Mouse (Mus musculus) myocyte (in vitro differentiated cells): ENCODE results near the gene Dydc1. TPM values are rescaled to one million over a fixed set of nuclear protein-coding genes. Genes with fewer than 3 reads are reported as not detected.

Source experiments
- H3K27me3 ChIP-seq: one replicate; pipeline ENCODE4 v1.6.1; 2011; ENCODE audit not compliant: control insufficient read depth, insufficient read depth, insufficient read length
- H3K36me3 ChIP-seq: one replicate; pipeline ENCODE4 v1.6.1; 2011; ENCODE audit not compliant: control insufficient read depth, insufficient read depth
- H3K4me2 ChIP-seq: one replicate; pipeline ENCODE4 v1.6.1; 2011; ENCODE audit warnings: low read depth, control low read depth
- H3K4me3 ChIP-seq: one replicate; pipeline ENCODE4 v1.5.1; 2011; ENCODE audit warnings: mild to moderate bottlenecking, control low read depth, moderate library complexity
- H3K79me2 ChIP-seq: one replicate; pipeline ENCODE4 v1.6.1; 2011; ENCODE audit not compliant: control insufficient read depth, insufficient read depth
- H3ac ChIP-seq: one replicate; pipeline ENCODE4 v1.6.1; 2011; ENCODE audit not compliant: control insufficient read depth, insufficient read length
- CEBPB ChIP-seq: IDR thresholded peaks from 2 replicates; pipeline ENCODE4 v1.6.1; 2011; ENCODE audit warnings: mild to moderate bottlenecking, moderate library complexity; ENCODE audit not compliant: poor library complexity, insufficient read depth, severe bottlenecking
- E2F4 ChIP-seq: IDR thresholded peaks from one replicate; pipeline ENCODE4 v1.6.1; 2011; ENCODE audit warnings: mild to moderate bottlenecking, control low read depth, moderate library complexity; ENCODE audit not compliant: insufficient read depth
- MAX ChIP-seq: IDR thresholded peaks from one replicate; pipeline ENCODE4 v1.6.1; 2011; ENCODE audit warnings: low read depth, mild to moderate bottlenecking, control low read depth
- MYOD1 ChIP-seq, 3 experiments: IDR thresholded peaks; one replicate each; pipeline ENCODE4 v1.6.1; 2011; ENCODE audit warnings: control low read depth in 2 of 3, low read depth in 2 of 3, mild to moderate bottlenecking in 2 of 3, moderate library complexity in 1 of 3; ENCODE audit not compliant: insufficient read length in 2 of 3, control insufficient read depth in 1 of 3
- MYOG ChIP-seq, 3 experiments: IDR thresholded peaks; one replicate each; pipeline ENCODE4 v1.6.1; 2011; ENCODE audit warnings: control low read depth in 2 of 3, low read depth in 2 of 3, mild to moderate bottlenecking in 2 of 3; ENCODE audit not compliant: insufficient read length in 2 of 3, control insufficient read depth in 1 of 3, insufficient read depth in 1 of 3
- POLR2A ChIP-seq: IDR thresholded peaks from one replicate; pipeline ENCODE4 v1.6.1; 2011; ENCODE audit warnings: low read depth, mild to moderate bottlenecking, control low read depth, moderate library complexity; ENCODE audit not compliant: insufficient read length
- POLR2AphosphoS2 ChIP-seq: IDR thresholded peaks from one replicate; pipeline ENCODE4 v1.6.1; 2011; ENCODE audit warnings: low read depth, control low read depth; ENCODE audit not compliant: insufficient read length
- REST ChIP-seq: IDR thresholded peaks from one replicate; pipeline ENCODE4 v1.6.1; 2011; ENCODE audit warnings: mild to moderate bottlenecking, control low read depth, moderate library complexity; ENCODE audit not compliant: insufficient read depth, insufficient read length
- SRF ChIP-seq: IDR thresholded peaks from one replicate; pipeline ENCODE4 v1.6.1; 2011; ENCODE audit warnings: low read depth; ENCODE audit not compliant: control insufficient read depth, insufficient read length
- TCF12 ChIP-seq: IDR thresholded peaks from one replicate; pipeline ENCODE4 v1.6.1; 2011; ENCODE audit warnings: mild to moderate bottlenecking, control low read depth; ENCODE audit not compliant: poor library complexity, insufficient read depth, severe bottlenecking
- TCF3 ChIP-seq: IDR thresholded peaks from one replicate; pipeline ENCODE4 v1.6.1; 2011; ENCODE audit warnings: low read depth, control low read depth; ENCODE audit not compliant: insufficient read length
- USF1 ChIP-seq: IDR thresholded peaks from one replicate; pipeline ENCODE4 v1.6.1; 2011; ENCODE audit warnings: low read depth, mild to moderate bottlenecking, control low read depth, moderate library complexity
- polyA plus RNA-seq: library from polyadenylated mRNA; unstranded; fragments of >200 nt; fragmentation: generic; extraction: Trizol; gene quantifications from one replicate; pipeline ENCODE4 v1.2.1, GENCODE M21; 2012; ENCODE audit warnings: missing spikeins

The Dydc1 gene
- polyA plus RNA-seq, 1 experiment: not detected

DNA sequence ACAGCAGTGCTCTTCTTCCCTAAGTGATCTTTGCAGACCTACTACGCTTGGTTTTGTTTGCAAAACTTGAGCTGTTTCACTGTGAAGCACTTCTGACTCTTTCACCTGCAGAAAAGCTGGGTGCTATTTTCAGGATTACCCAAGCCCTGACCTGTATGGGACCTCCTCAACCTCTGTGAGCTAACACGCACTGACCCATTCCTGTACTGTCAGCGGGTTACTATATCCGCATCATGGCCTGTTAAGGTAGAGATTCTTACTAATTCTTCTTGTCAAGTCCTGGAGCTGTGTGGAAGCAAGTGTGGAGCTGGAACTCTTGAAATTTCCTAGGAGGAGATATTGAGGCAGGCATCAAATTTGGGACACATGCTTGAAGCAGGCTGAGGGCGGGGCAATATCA, 52.0 kb downstream of the Dydc1 start:
- Histone ChIP-seq H3K79me2 (no peaks in the 10 kb centered on the region), H3K4me2 (no peak overlapping the region), H3K4me3 (no peak overlapping the region), H3ac (no peak overlapping the region), H3K36me3 (no peaks in the 10 kb centered on the region), H3K27me3 (no peaks in the 10 kb centered on the region)
- no peak for TF ChIP-seq MYOD1 (IDR thresholded peaks at IDR 0.05; ENCODE audit: control insufficient read depth in 1 of 3, insufficient read length in 2 of 3, low read depth in 2 of 3)
- no peak for TF ChIP-seq E2F4

- H3K36me3 ChIP-seq: no peaks in the 10 kb centered on the region
- peaks cover 6% of the 10 kb centered on the region for H3K27me3 ChIP-seq
- no peaks in the 10 kb centered on the region for H3K79me2 ChIP-seq
- H3ac ChIP-seq: no peak overlapping the region
- H3K4me2 ChIP-seq: no peak overlapping the region
- TF ChIP-seq POLR2AphosphoS2: no peak
- no peak for TF ChIP-seq REST
- no peak for TF ChIP-seq CEBPB
- TF ChIP-seq MAX: no peak
- TF ChIP-seq TCF12: no peak
- TF ChIP-seq SRF: no peak
- TF ChIP-seq TCF3: no peak
- TF ChIP-seq POLR2A: no peak
- no peak for TF ChIP-seq USF1
- no peak for TF ChIP-seq MYOD1 (IDR thresholded peaks at IDR 0.05; ENCODE audit: control insufficient read depth in 1 of 3, insufficient read length in 2 of 3, low read depth in 2 of 3)
- TF ChIP-seq E2F4: no peak
- no peak for TF ChIP-seq MYOG (IDR thresholded peaks at IDR 0.05; ENCODE audit: control insufficient read depth in 1 of 3, insufficient read depth in 1 of 3, insufficient read length in 2 of 3, low read depth in 2 of 3)
- no peak overlapping the region for H3K4me3 ChIP-seq
Observed at GRCm38 (mm10) chr14:41127997-41128396, 55.3 kb downstream of the Dydc1 start.

DNA sequence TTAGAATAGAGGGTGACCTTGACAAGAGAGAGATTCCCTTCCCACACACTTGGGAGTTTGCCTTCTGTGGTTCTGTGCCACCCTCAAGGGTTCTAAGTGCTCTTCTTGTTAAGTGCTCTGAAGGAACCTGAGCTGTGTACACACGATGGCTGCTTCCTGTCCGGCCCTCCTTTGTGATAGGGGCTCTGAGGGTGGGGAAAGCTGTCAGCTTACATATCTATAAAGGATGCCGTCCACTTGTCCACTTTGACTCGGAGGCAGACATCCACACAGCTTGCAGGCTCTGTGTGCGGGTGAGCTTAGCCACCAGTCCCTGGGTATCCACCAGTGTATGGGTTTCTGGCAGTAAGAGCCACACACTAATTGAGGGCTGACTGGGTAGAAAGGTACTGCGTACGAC, 58.8 kb downstream of the Dydc1 start, which contains the start of gene Sftpa1:
Gene Sftpa1, plus strand, starts transcription at position 243 of the 400 bp plus-strand sequence.
- no peak within 1 kb of the TSS for H3K4me2 ChIP-seq
- H3K4me3 ChIP-seq: no peak within 1 kb of the TSS
- no peaks in the 10 kb centered on the region for H3K36me3 ChIP-seq
- H3ac ChIP-seq: no peak within 1 kb of the TSS
- peaks cover 6% of the 10 kb centered on the region for H3K27me3 ChIP-seq
- no peaks in the 10 kb centered on the region for H3K79me2 ChIP-seq
- TF ChIP-seq REST: no peak
- TF ChIP-seq MYOD1 (IDR thresholded peaks at IDR 0.05; ENCODE audit: control insufficient read depth in 1 of 3, insufficient read length in 2 of 3, low read depth in 2 of 3): no peak
- no peak for TF ChIP-seq POLR2AphosphoS2
- no peak for TF ChIP-seq USF1
- no peak for TF ChIP-seq MYOG (IDR thresholded peaks at IDR 0.05; ENCODE audit: control insufficient read depth in 1 of 3, insufficient read depth in 1 of 3, insufficient read length in 2 of 3, low read depth in 2 of 3)
- no peak for TF ChIP-seq SRF
- no peak for TF ChIP-seq TCF3
- no peak for TF ChIP-seq E2F4
- TF ChIP-seq POLR2A: no peak
- no peak for TF ChIP-seq CEBPB
- TF ChIP-seq TCF12: no peak
- no peak for TF ChIP-seq MAX

- no peaks in the 10 kb centered on the region for H3K36me3 ChIP-seq
- H3K4me2 ChIP-seq: no peak overlapping the region
- no peaks in the 10 kb centered on the region for H3K27me3 ChIP-seq
- H3K4me3 ChIP-seq: no peak overlapping the region
- H3K79me2 ChIP-seq: no peaks in the 10 kb centered on the region
- H3ac ChIP-seq: no peak overlapping the region
- TF ChIP-seq REST (no peak), USF1 (no peak), CEBPB (no peak), TCF12 (no peak), MAX (no peak), POLR2AphosphoS2 (no peak), POLR2A (no peak), TCF3 (no peak), E2F4 (no peak), SRF (no peak)
Observed at GRCm38 (mm10) chr14:41137006-41137405, 64.3 kb downstream of the Dydc1 start.

- Histone ChIP-seq H3K4me2 (no peak overlapping the region), H3K27me3 (no peaks in the 10 kb centered on the region), H3K79me2 (no peaks in the 10 kb centered on the region), H3K4me3 (no peak overlapping the region), H3ac (no peak overlapping the region), H3K36me3 (no peaks in the 10 kb centered on the region)
- TF ChIP-seq POLR2AphosphoS2 (no peak), SRF (no peak), USF1 (no peak), CEBPB (no peak), E2F4 (no peak), TCF3 (no peak), MAX (no peak), MYOG (IDR thresholded peaks at IDR 0.05; ENCODE audit: control insufficient read depth in 1 of 3, insufficient read depth in 1 of 3, insufficient read length in 2 of 3, low read depth in 2 of 3) (no peak), POLR2A (no peak), TCF12 (no peak), REST (no peak), MYOD1 (IDR thresholded peaks at IDR 0.05; ENCODE audit: control insufficient read depth in 1 of 3, insufficient read length in 2 of 3, low read depth in 2 of 3) (no peak)
Observed at GRCm38 (mm10) chr14:41140686-41141085, 68.0 kb downstream of the Dydc1 start.

Other genes starting within 250 kb of the Dydc1 start
- gene Sh2d4b, start 179.6 kb upstream of the Dydc1 start, polyA plus RNA-seq: 0.23 TPM
- 90.6 TPM for gene Tspan14, start 106.1 kb upstream of the Dydc1 start, polyA plus RNA-seq
- gene Fam213a, start 59.1 kb upstream of the Dydc1 start, polyA plus RNA-seq: 1.8 TPM
- not detected for gene Dydc2, start 3.7 kb upstream of the Dydc1 start, polyA plus RNA-seq
- not detected for gene Mat1a, start 32.1 kb downstream of the Dydc1 start, polyA plus RNA-seq
- not detected for gene Sftpa1, start 58.9 kb downstream of the Dydc1 start, polyA plus RNA-seq
- gene Mbl1, start 78.5 kb downstream of the Dydc1 start, polyA plus RNA-seq: not detected
- gene Sftpd, start 112.2 kb downstream of the Dydc1 start, polyA plus RNA-seq: not detected
- not detected for gene Gm2832, start 205.9 kb downstream of the Dydc1 start, polyA plus RNA-seq